9 mouse cellular contexts compared by ENCODE assay signal in genomic region chr10:80156752-80157053, GRCm38 (mm10). TPM values are rescaled to one million over a fixed set of nuclear protein-coding genes. Genes with fewer than 3 reads are reported as not detected.
A peak's percentile ranks its signal among the peaks of the same experiment; 100 is the strongest.
DNase-seq lines count a peak whose midpoint lies in the region; ATAC-seq lines count a peak whose summit lies in the region.
"Had no signal": no experiment of that assay in that cellular context is flagged by ENCODE, and none has a peak within 500 bp of the region (broad histone marks: within the 10 kb centered on the region; RNA-seq: fewer than 3 reads in every experiment).

No protein-coding gene starts in this region.

- no peak for DNase-seq in heart, embryonic 10.5 days (ENCODE audit: low spot score)
- DNase-seq in heart, postnatal 14 days: no peak
- no peak for DNase-seq in forebrain, embryonic 14.5 days (ENCODE audit: low spot score)
- no peak for DNase-seq in midbrain, embryonic 14.5 days
- DNase-seq in gastrocnemius, adult 8-10 months (ENCODE audit: low spot score in 2 of 2): no peak
- no peak for DNase-seq in frontal cortex, postnatal 14 days (ENCODE audit: low spot score in 2 of 2)
- DNase-seq in right cerebral cortex, postnatal 14 days: no peak

- peaks cover 60% of the 10 kb centered on the region for H3K36me3 ChIP-seq in heart, embryonic 10.5 days
- peaks cover 69% of the 10 kb centered on the region for H3K36me3 ChIP-seq in forebrain, embryonic 14.5 days (ENCODE audit: control insufficient read depth, insufficient read depth, low read length)
- peaks cover 60% of the 10 kb centered on the region for H3K36me3 ChIP-seq in kidney, embryonic 15.5 days
- H3K36me3 ChIP-seq in midbrain, embryonic 14.5 days (ENCODE audit: control insufficient read depth, insufficient read depth, low read length): peaks cover 66% of the 10 kb centered on the region

- WGBS in heart, embryonic 10.5 days: 57% methylated on average over 7 of the region's 7 CpGs
- WGBS in forebrain, embryonic 14.5 days: 59% methylated on average over 7 of the region's 7 CpGs
- 52% methylated on average over 7 of the region's 7 CpGs for WGBS in kidney, embryonic 15.5 days
- WGBS in midbrain, embryonic 14.5 days: 62% methylated on average over 7 of the region's 7 CpGs

- no peaks in the 10 kb centered on the region for H3K27me3 ChIP-seq in heart, embryonic 10.5 days (ENCODE audit: insufficient read depth, poor library complexity, severe bottlenecking)
- H3K27me3 ChIP-seq in forebrain, embryonic 14.5 days (replicated peaks; ENCODE audit: control insufficient read depth, insufficient read depth, low read length): no peaks in the 10 kb centered on the region
- H3K27me3 ChIP-seq in kidney, embryonic 15.5 days: no peaks in the 10 kb centered on the region
- H3K27me3 ChIP-seq in midbrain, embryonic 14.5 days (ENCODE audit: control insufficient read depth, insufficient read depth, low read length): no peaks in the 10 kb centered on the region
- H3K27me3 ChIP-seq: CH12.LX had no signal

- H3K4me3 ChIP-seq in heart, embryonic 10.5 days: no peak overlapping the region
- no peak overlapping the region for H3K4me3 ChIP-seq in forebrain, embryonic 14.5 days (ENCODE audit: low read depth, low read length)
- H3K4me3 ChIP-seq in kidney, embryonic 15.5 days (replicated peaks): no peak overlapping the region
- H3K4me3 ChIP-seq in midbrain, embryonic 14.5 days (replicated peaks; ENCODE audit: low read depth, low read length): no peak overlapping the region

- H3K27ac ChIP-seq in heart, embryonic 10.5 days: peak overlapping the region; percentile 97; the same call in 1 of the 2 replicates
- peak overlapping the region; percentile 87 for H3K27ac ChIP-seq in forebrain, embryonic 14.5 days (ENCODE audit: low read depth, low read length)
- H3K27ac ChIP-seq in kidney, embryonic 15.5 days: peak overlapping the region; percentile 100
- H3K27ac ChIP-seq in midbrain, embryonic 14.5 days (replicated peaks; ENCODE audit: low read depth, low read length): peak overlapping the region; percentile 91

- intact Hi-C loops in heart, postnatal 14 days (cut with DNase I): no loop called here

- no peaks in the 10 kb centered on the region for H3K9me3 ChIP-seq in heart, embryonic 10.5 days
- H3K9me3 ChIP-seq in forebrain, embryonic 14.5 days (replicated peaks; ENCODE audit: control insufficient read depth, low read length): no peaks in the 10 kb centered on the region
- H3K9me3 ChIP-seq in kidney, embryonic 15.5 days (replicated peaks): no peaks in the 10 kb centered on the region
- H3K9me3 ChIP-seq in midbrain, embryonic 14.5 days (ENCODE audit: control insufficient read depth, low read length): no peaks in the 10 kb centered on the region

- ATAC-seq in forebrain, embryonic 14.5 days: no peak
- ATAC-seq in kidney, embryonic 15.5 days (replicated peaks; ENCODE audit: low FRiP score): no peak
- ATAC-seq in midbrain, embryonic 14.5 days (ENCODE audit: low FRiP score, low TSS enrichment): no peak

- H3K9ac ChIP-seq in forebrain, embryonic 14.5 days (ENCODE audit: low read length): peak overlapping the region; percentile 41; the same call in 1 of the 2 replicates
- H3K9ac ChIP-seq in kidney, embryonic 15.5 days: 0 out of 2 replicates have a peak overlapping the region, but pooled peaks have one; percentile 14
- H3K9ac ChIP-seq in midbrain, embryonic 14.5 days (replicated peaks; ENCODE audit: low read length): peak overlapping the region; percentile 37; the same call in 1 of the 2 replicates

- H3K4me1 ChIP-seq in heart, embryonic 10.5 days: peaks cover 99% of the 10 kb centered on the region
- peaks cover 31% of the 10 kb centered on the region for H3K4me1 ChIP-seq in forebrain, embryonic 14.5 days (ENCODE audit: control insufficient read depth, insufficient read depth, low read length)
- peaks cover 96% of the 10 kb centered on the region for H3K4me1 ChIP-seq in kidney, embryonic 15.5 days
- H3K4me1 ChIP-seq in midbrain, embryonic 14.5 days (ENCODE audit: control insufficient read depth, insufficient read depth, low read length): peaks cover 56% of the 10 kb centered on the region

- H3K4me2 ChIP-seq in forebrain, embryonic 14.5 days (ENCODE audit: low read length): no peak overlapping the region
- peak overlapping the region; percentile 17; the same call in 1 of the 2 replicates for H3K4me2 ChIP-seq in kidney, embryonic 15.5 days
- no peak overlapping the region for H3K4me2 ChIP-seq in midbrain, embryonic 14.5 days (ENCODE audit: low read length)

RNA-seq across cellular contexts. Expression of gene Midn, which starts 8.6 kb away (rescaled TPM):
- 16.1 and 24.4 TPM in 2 replicates for polyA plus RNA-seq in heart, embryonic 10.5 days (2016; fragmentation: Nextera tagmentation; extraction: Ambion mirVana)
- 100 to 1,000 TPM; 158 to 178 TPM for total RNA-seq in heart, postnatal 14 days (2021)
- 67.0 and 73.6 TPM in 2 replicates for polyA plus RNA-seq in forebrain, embryonic 14.5 days (2014; fragmentation: Nextera tagmentation; extraction: Ambion mirVana)
- 18.8 and 19.5 TPM in 2 replicates for polyA plus RNA-seq in kidney, embryonic 15.5 days (2015; fragmentation: Nextera tagmentation; extraction: Ambion mirVana)
- polyA plus RNA-seq in midbrain, embryonic 14.5 days (2014; fragmentation: Nextera tagmentation; extraction: Ambion mirVana): 62.6 and 65.6 TPM in 2 replicates
- 10 to 100 TPM; 20.8 to 36.0 (median 29.5) TPM for total RNA-seq in gastrocnemius, adult 8-10 months (2022)

RNA-seq across cellular contexts. Expression of gene Cirbp, which starts 9.1 kb away (rescaled TPM):
- 85.7 and 98.0 TPM in 2 replicates for polyA plus RNA-seq in heart, embryonic 10.5 days (2016; fragmentation: Nextera tagmentation; extraction: Ambion mirVana)
- 10 to 100 TPM; 40.4 to 64.3 TPM for total RNA-seq in heart, postnatal 14 days (2021)
- polyA plus RNA-seq in forebrain, embryonic 14.5 days (2014; fragmentation: Nextera tagmentation; extraction: Ambion mirVana): 239 and 266 TPM in 2 replicates
- polyA plus RNA-seq in kidney, embryonic 15.5 days (2015; fragmentation: Nextera tagmentation; extraction: Ambion mirVana): 95.1 and 111 TPM in 2 replicates
- polyA plus RNA-seq in midbrain, embryonic 14.5 days (2014; fragmentation: Nextera tagmentation; extraction: Ambion mirVana): 295 and 421 TPM in 2 replicates
- total RNA-seq in gastrocnemius, adult 8-10 months (2022): 10 to 100 TPM; 23.4 to 49.1 (median 31.4) TPM

RNA-seq across cellular contexts. Expression of gene 1600002K03Rik, which starts 16.0 kb away (rescaled TPM):
- polyA plus RNA-seq in heart, embryonic 10.5 days (2016; fragmentation: Nextera tagmentation; extraction: Ambion mirVana): 11.7 and 13.9 TPM in 2 replicates
- 1 to 10 TPM; 3.8 to 4.7 TPM for total RNA-seq in heart, postnatal 14 days (2021)
- 7.2 and 9.0 TPM in 2 replicates for polyA plus RNA-seq in forebrain, embryonic 14.5 days (2014; fragmentation: Nextera tagmentation; extraction: Ambion mirVana)
- polyA plus RNA-seq in kidney, embryonic 15.5 days (2015; fragmentation: Nextera tagmentation; extraction: Ambion mirVana): 11.2 and 13.2 TPM in 2 replicates
- 5.7 and 9.9 TPM in 2 replicates for polyA plus RNA-seq in midbrain, embryonic 14.5 days (2014; fragmentation: Nextera tagmentation; extraction: Ambion mirVana)
- 1 to 10 TPM; 4.3 to 7.8 (median 6.9) TPM for total RNA-seq in gastrocnemius, adult 8-10 months (2022)

RNA-seq across cellular contexts. Expression of gene Cbarp, which starts 16.1 kb away (rescaled TPM):
- polyA plus RNA-seq in heart, embryonic 10.5 days (2016; fragmentation: Nextera tagmentation; extraction: Ambion mirVana): 2.0 and 4.0 TPM in 2 replicates
- 1 to 10 TPM; 3.0 to 3.3 TPM for total RNA-seq in heart, postnatal 14 days (2021)
- polyA plus RNA-seq in forebrain, embryonic 14.5 days (2014; fragmentation: Nextera tagmentation; extraction: Ambion mirVana): 41.0 and 42.4 TPM in 2 replicates
- polyA plus RNA-seq in kidney, embryonic 15.5 days (2015; fragmentation: Nextera tagmentation; extraction: Ambion mirVana): 5.7 and 6.1 TPM in 2 replicates
- polyA plus RNA-seq in midbrain, embryonic 14.5 days (2014; fragmentation: Nextera tagmentation; extraction: Ambion mirVana): 78.9 and 101 TPM in 2 replicates
- total RNA-seq in gastrocnemius, adult 8-10 months (2022): 1 to 10 TPM; 1.9 to 4.0 (median 2.9) TPM

RNA-seq across cellular contexts. Expression of gene Atp5d, which starts 18.3 kb away (rescaled TPM):
- polyA plus RNA-seq in heart, embryonic 10.5 days (2016; fragmentation: Nextera tagmentation; extraction: Ambion mirVana): 689 and 872 TPM in 2 replicates
- total RNA-seq in heart, postnatal 14 days (2021): 1,000 to 10,000 TPM; 1,168 to 1,183 TPM
- 412 and 467 TPM in 2 replicates for polyA plus RNA-seq in forebrain, embryonic 14.5 days (2014; fragmentation: Nextera tagmentation; extraction: Ambion mirVana)
- polyA plus RNA-seq in kidney, embryonic 15.5 days (2015; fragmentation: Nextera tagmentation; extraction: Ambion mirVana): 594 and 612 TPM in 2 replicates
- polyA plus RNA-seq in midbrain, embryonic 14.5 days (2014; fragmentation: Nextera tagmentation; extraction: Ambion mirVana): 407 and 480 TPM in 2 replicates
- total RNA-seq in gastrocnemius, adult 8-10 months (2022): 100 to 1,000 TPM; 525 to 571 (median 544) TPM
